Comparison of ENCODE assay signal across 8 mouse cellular contexts in the genomic region with DNA sequence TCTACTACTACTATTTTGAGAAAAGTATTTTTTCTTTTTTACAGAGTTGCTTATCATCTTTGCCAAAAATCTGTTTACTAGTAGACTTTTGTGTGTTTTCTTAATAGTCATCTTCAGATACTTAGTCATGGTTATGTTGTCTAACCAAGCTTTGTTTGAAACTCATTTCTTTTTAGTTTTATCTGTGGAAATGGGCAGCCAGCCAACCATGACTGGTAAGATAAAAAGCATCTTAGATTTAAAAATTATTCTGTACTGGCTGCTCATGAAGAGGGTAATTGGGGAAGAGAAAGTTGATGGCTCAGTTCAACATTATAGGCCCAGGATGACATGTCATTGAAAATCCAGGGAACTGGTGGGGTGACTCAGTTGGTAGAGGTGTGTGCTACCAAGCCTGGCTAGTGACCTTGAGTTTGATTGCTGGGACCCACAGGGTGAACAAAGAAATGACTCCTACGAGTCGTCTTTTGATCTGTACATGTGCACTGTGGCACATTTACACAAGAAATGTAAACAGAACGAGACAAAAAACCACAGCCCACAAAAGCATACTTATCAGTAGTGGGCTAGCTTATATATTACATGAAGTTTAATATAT. TPM values are rescaled to one million over a fixed set of nuclear protein-coding genes. Genes with fewer than 3 reads are reported as not detected.
DNase-seq lines count a peak whose midpoint lies in the region; ATAC-seq and TF ChIP-seq lines count a peak whose summit lies in the region.

No protein-coding gene starts in this region.

- no peak for TF ChIP-seq CTCF in liver, adult 2 months (IDR thresholded peaks at IDR 0.05; ENCODE audit: low read depth, low read length)
- TF ChIP-seq CTCF in stomach, postnatal 0 days (IDR thresholded peaks at IDR 0.05; ENCODE audit: low read depth): no peak

- H3K4me3 ChIP-seq in liver, adult 2 months (ENCODE audit: insufficient read depth, low read depth, low read length): no peak overlapping the region
- no peak overlapping the region for H3K4me3 ChIP-seq in liver, embryonic 11.5 days (ENCODE audit: low read depth, low read length)
- no peak overlapping the region for H3K4me3 ChIP-seq in stomach, postnatal 0 days (ENCODE audit: low read depth, low read length)
- no peak overlapping the region for H3K4me3 ChIP-seq in hindbrain, embryonic 11.5 days (ENCODE audit: low read depth, low read length)

- TF ChIP-seq POLR2A in liver, adult 2 months (IDR thresholded peaks at IDR 0.05; ENCODE audit: extremely low read depth, insufficient read depth, low read length): no peak

- H3K9me3 ChIP-seq in liver, embryonic 11.5 days (ENCODE audit: control insufficient read depth, low read length): no peaks in the 10 kb centered on the region
- no peaks in the 10 kb centered on the region for H3K9me3 ChIP-seq in stomach, postnatal 0 days (ENCODE audit: control insufficient read depth, low read length)
- H3K9me3 ChIP-seq in hindbrain, embryonic 11.5 days (ENCODE audit: control insufficient read depth, low read length): no peaks in the 10 kb centered on the region

- DNase-seq in adrenal gland, adult 2 months: peak; percentile 40
- no peak for DNase-seq in adrenal gland, adult 8-10 months
- peak; percentile 47 for DNase-seq in liver, adult 2 months (ENCODE audit: extremely low read depth, low read depth, low spot score)
- no peak for DNase-seq in liver
- no peak for DNase-seq in liver, embryonic 11.5 days (ENCODE audit: low spot score)
- peak; percentile 24 for DNase-seq in stomach, postnatal 0 days (ENCODE audit: low spot score)
- no peak for DNase-seq in ovary, postnatal 10 days (ENCODE audit: low spot score)
- no peak for DNase-seq in hindbrain, embryonic 11.5 days (ENCODE audit: low spot score)

- H3K27me3 ChIP-seq in liver, adult 2 months (ENCODE audit: control insufficient read depth, insufficient read depth, low read length): no peaks in the 10 kb centered on the region
- H3K27me3 ChIP-seq in liver, embryonic 11.5 days (replicated peaks; ENCODE audit: control insufficient read depth, insufficient read depth, low read length): no peaks in the 10 kb centered on the region
- no peaks in the 10 kb centered on the region for H3K27me3 ChIP-seq in stomach, postnatal 0 days (ENCODE audit: control insufficient read depth, insufficient read depth, low read length)
- H3K27me3 ChIP-seq in hindbrain, embryonic 11.5 days (ENCODE audit: control insufficient read depth, insufficient read depth, low read length): no peaks in the 10 kb centered on the region

- peak; percentile 41; the same call in 1 of the 2 replicates for ATAC-seq in liver, embryonic 11.5 days (replicated peaks; ENCODE audit: low FRiP score)
- peak; percentile 88 for ATAC-seq in stomach, postnatal 0 days (ENCODE audit: low FRiP score, low TSS enrichment)
- ATAC-seq in hindbrain, embryonic 11.5 days (ENCODE audit: low FRiP score): no peak

- no peaks in the 10 kb centered on the region for H3K36me3 ChIP-seq in liver, adult 2 months (ENCODE audit: control insufficient read depth, insufficient read depth, low read length)
- no peaks in the 10 kb centered on the region for H3K36me3 ChIP-seq in liver, embryonic 11.5 days (ENCODE audit: control insufficient read depth, insufficient read depth, low read length)
- no peaks in the 10 kb centered on the region for H3K36me3 ChIP-seq in stomach, postnatal 0 days (ENCODE audit: control insufficient read depth, insufficient read depth, low read length)
- no peaks in the 10 kb centered on the region for H3K36me3 ChIP-seq in hindbrain, embryonic 11.5 days (ENCODE audit: control insufficient read depth, insufficient read depth, low read length)

- WGBS in liver, adult 2 months: 10% methylated on average over 3 of the region's 3 CpGs
- WGBS in liver, embryonic 11.5 days: 38% methylated on average over 3 of the region's 3 CpGs
- 19% methylated on average over 3 of the region's 3 CpGs for WGBS in stomach, postnatal 0 days
- WGBS in hindbrain, embryonic 11.5 days: 73% methylated on average over 3 of the region's 3 CpGs

- 0 out of 2 replicates have a peak overlapping the region, but pooled peaks have one; percentile 16 for H3K4me2 ChIP-seq in liver, embryonic 11.5 days
- no peak overlapping the region for H3K4me2 ChIP-seq in stomach, postnatal 0 days (replicated peaks; ENCODE audit: low read depth)
- H3K4me2 ChIP-seq in hindbrain, embryonic 11.5 days (replicated peaks; ENCODE audit: low read depth, low read length): no peak overlapping the region

- peaks cover 27% of the 10 kb centered on the region for H3K4me1 ChIP-seq in liver, adult 2 months (ENCODE audit: control insufficient read depth, insufficient read depth, low read length)
- peaks cover 25% of the 10 kb centered on the region for H3K4me1 ChIP-seq in liver, embryonic 11.5 days (replicated peaks; ENCODE audit: control insufficient read depth, insufficient read depth, low read length)
- peaks cover 3% of the 10 kb centered on the region; the same call in 1 of the 2 replicates for H3K4me1 ChIP-seq in stomach, postnatal 0 days (replicated peaks; ENCODE audit: control insufficient read depth, insufficient read depth)
- H3K4me1 ChIP-seq in hindbrain, embryonic 11.5 days (replicated peaks; ENCODE audit: control insufficient read depth, insufficient read depth, low read length): no peaks in the 10 kb centered on the region; the same call in 1 of the 2 replicates

- H3K9ac ChIP-seq in liver, adult 2 months (ENCODE audit: low read depth, low read length): no peak overlapping the region
- H3K9ac ChIP-seq in liver, embryonic 11.5 days (ENCODE audit: low read depth, low read length): no peak overlapping the region
- no peak overlapping the region for H3K9ac ChIP-seq in stomach, postnatal 0 days (ENCODE audit: low read length)
- H3K9ac ChIP-seq in hindbrain, embryonic 11.5 days (ENCODE audit: low read depth, low read length): no peak overlapping the region

- no peak overlapping the region for H3K27ac ChIP-seq in liver, adult 2 months (replicated peaks; ENCODE audit: insufficient read depth, low read depth, low read length)
- H3K27ac ChIP-seq in liver, embryonic 11.5 days (ENCODE audit: low read depth, low read length): no peak overlapping the region
- H3K27ac ChIP-seq in stomach, postnatal 0 days (replicated peaks): no peak overlapping the region
- H3K27ac ChIP-seq in hindbrain, embryonic 11.5 days (ENCODE audit: low read depth, low read length): no peak overlapping the region

- peaks cover 10% of the 10 kb centered on the region; the same call in 1 of the 2 replicates for H3K79me2 ChIP-seq in liver, adult 2 months (ENCODE audit: control insufficient read depth, insufficient read depth, low read length)

- no peak for TF ChIP-seq EP300 in stomach, postnatal 0 days (optimal IDR thresholded peaks at IDR 0.05)

RNA-seq across cellular contexts. Expression of gene Rock2, which starts 6.0 kb away (rescaled TPM):
- total RNA-seq in adrenal gland, adult 2 months (2021): 10 to 100 TPM; 71.9 to 74.6 TPM
- polyA plus RNA-seq in adrenal gland, adult 2 months (2012; rRNA removed): 2.1 and 2.5 TPM in 2 replicates
- 100 to 1,000 TPM in 2 of 4 experiments, 10 to 100 TPM in 2; 75.8 to 109 (median 89.6) TPM for total RNA-seq in adrenal gland, adult 8-10 months (2022)
- 11.7 and 14.5 TPM in 2 replicates for total RNA-seq in liver, adult 2 months (2014; rRNA removed)
- polyA plus RNA-seq in liver, adult 2 months (2012; rRNA removed): 1.5 and 1.7 TPM in 2 replicates
- 11.7 and 14.4 TPM in 2 replicates for polyA plus RNA-seq in liver, embryonic 11.5 days (2014; fragmentation: Nextera tagmentation; extraction: Ambion mirVana)
- 12.1 and 13.3 TPM in 2 replicates for polyA plus RNA-seq in stomach, postnatal 0 days (2015; fragmentation: Nextera tagmentation; extraction: Ambion mirVana)
- polyA plus RNA-seq in hindbrain, embryonic 11.5 days (2014; fragmentation: Nextera tagmentation; extraction: Ambion mirVana): 15.4 and 17.9 TPM in 2 replicates

Comparison
In these comparisons a context has a peak if more than half of its experiments do, and no peak if none do; other contexts are left out.
1. DNase-seq: peak in adrenal gland, adult 2 months (single experiment), liver, adult 2 months (single experiment) and stomach, postnatal 0 days (single experiment); none in adrenal gland, adult 8-10 months (single experiment), liver (single experiment), liver, embryonic 11.5 days (single experiment), ovary, postnatal 10 days (single experiment) and hindbrain, embryonic 11.5 days (single experiment).